Mouse (Mus musculus): ENCODE measurements around the gene Tma7.

- TF ChIP-seq CTCF (IDR thresholded peaks at IDR 0.05; ENCODE audit: borderline replicate concordance, insufficient read depth, low read depth, low read length) (no peak), POLR2A (IDR thresholded peaks at IDR 0.05; ENCODE audit: borderline replicate concordance, insufficient read depth, low read length) (no peak)
Measured at GRCm38 (mm10) chr9:109040216-109040615, 42.2 kb downstream of the Tma7 start.
